Mouse (Mus musculus) heart, embryonic 10.5 days (tissue): Measurements from ENCODE around the gene Yars. TPM values are rescaled to one million over a fixed set of nuclear protein-coding genes. Genes with fewer than 3 reads are reported as not detected.
A peak's percentile ranks its signal among the peaks of the same experiment; 100 is the strongest.
"Not testable (repeated sequence)": the region's sequence is repeated elsewhere in the genome, so short reads cannot be mapped to it uniquely, and the experiment has no call there.

Experiments
- DNase-seq: peaks from one replicate; pipeline ENCODE4 v3.0.0-alpha.2; 2017; ENCODE audit warnings: low spot score
- H3K27ac ChIP-seq: fragments of 300-500 bp; sonication (generic); 2 replicates; pipeline ENCODE4 v1.5.1; 2016; ENCODE audit warnings: mild to moderate bottlenecking
- H3K27me3 ChIP-seq: fragments of 300-500 bp; sonication (generic); 2 replicates; pipeline ENCODE4 v1.6.1; 2016; ENCODE audit warnings: mild to moderate bottlenecking; ENCODE audit not compliant: poor library complexity, insufficient read depth, severe bottlenecking
- H3K36me3 ChIP-seq: fragments of 300-500 bp; sonication (generic); 2 replicates; pipeline ENCODE4 v1.6.1; 2016; ENCODE audit warnings: mild to moderate bottlenecking, moderate library complexity
- H3K4me1 ChIP-seq: fragments of 300-500 bp; sonication (generic); 2 replicates; pipeline ENCODE4 v1.6.1; 2016; ENCODE audit warnings: mild to moderate bottlenecking
- H3K4me3 ChIP-seq: fragments of 300-500 bp; sonication (generic); 2 replicates; pipeline ENCODE4 v1.5.1; 2016; ENCODE audit warnings: mild to moderate bottlenecking, moderate library complexity
- H3K9me3 ChIP-seq: fragments of 300-500 bp; sonication (generic); 2 replicates; pipeline ENCODE4 v1.6.1; 2016; ENCODE audit warnings: mild to moderate bottlenecking, moderate library complexity
- WGBS: fragments of 180-500 bp; shearing (Covaris S2); methylation state at CpG from one replicate; pipeline ENCODE4 v1.1.7; 2016; 5-methylcytosine and 5-hydroxymethylcytosine counted together
- polyA plus RNA-seq: library from polyadenylated mRNA; unstranded; fragments of >200 nt; fragmentation: Nextera tagmentation; extraction: Ambion mirVana; gene quantifications from 2 replicates; pipeline ENCODE4 v1.2.1, GENCODE M21; 2016

Gene Yars
- polyA plus RNA-seq, 1 experiment from 2014 or later, result 84.8 TPM

DNA sequence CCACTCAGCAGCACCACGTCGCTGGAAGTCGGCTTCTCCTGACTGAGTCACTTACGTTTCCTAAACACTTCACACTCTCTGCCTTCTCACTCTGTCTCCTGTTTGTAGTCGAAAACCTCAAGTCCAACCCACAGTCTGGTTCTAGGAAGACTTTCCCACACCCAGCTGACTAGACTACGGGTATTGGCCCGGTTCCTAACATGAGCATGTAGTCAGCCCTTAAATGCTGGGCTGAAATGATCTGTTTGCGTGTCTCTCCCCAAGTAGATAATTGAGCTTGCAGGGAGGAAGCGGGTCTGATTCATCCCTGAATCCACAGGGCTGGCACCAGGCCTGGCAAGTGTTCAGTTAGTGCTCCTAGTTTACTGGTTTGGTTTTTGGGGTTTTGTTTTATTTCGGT lies 15.1 kb downstream of the Yars start:
- no peak overlapping the region for H3K4me3 ChIP-seq
- no peaks in the 10 kb centered on the region for H3K4me1 ChIP-seq
- DNase-seq, result no peak
- peaks cover 94% of the 10 kb centered on the region for H3K36me3 ChIP-seq
- H3K27ac ChIP-seq, result no peak overlapping the region
- no peaks in the 10 kb centered on the region for H3K27me3 ChIP-seq
- WGBS, result 95% methylated on average over 10 of the region's 10 CpGs
- H3K9me3 ChIP-seq, result no peaks in the 10 kb centered on the region

DNA sequence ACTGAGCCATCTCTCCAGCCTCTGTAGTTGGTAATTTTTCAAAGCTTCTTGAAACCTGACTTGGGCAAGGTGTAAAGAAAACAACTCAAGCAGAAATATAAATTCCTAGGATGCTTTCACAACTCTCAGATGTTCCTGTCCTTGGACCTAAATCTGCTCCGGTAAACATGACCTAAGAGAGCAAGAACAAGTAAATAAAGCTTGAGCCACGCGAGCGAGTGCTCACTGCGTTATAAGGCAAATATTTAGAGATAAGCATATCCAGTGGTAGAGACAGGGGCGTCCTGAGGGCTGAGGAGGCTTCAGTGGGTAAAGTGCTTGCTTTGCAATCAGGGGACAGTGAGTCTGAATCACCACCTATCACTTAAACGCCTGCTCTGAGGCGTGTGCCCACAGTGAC lies 17.2 kb downstream of the Yars start:
- 89% methylated on average over 8 of the region's 8 CpGs for WGBS
- Histone ChIP-seq H3K4me3 (no peak overlapping the region), H3K36me3 (peaks cover 94% of the 10 kb centered on the region), H3K27me3 (no peaks in the 10 kb centered on the region), H3K27ac (no peak overlapping the region), H3K9me3 (no peaks in the 10 kb centered on the region), H3K4me1 (no peaks in the 10 kb centered on the region)
- DNase-seq, result no peak

DNA sequence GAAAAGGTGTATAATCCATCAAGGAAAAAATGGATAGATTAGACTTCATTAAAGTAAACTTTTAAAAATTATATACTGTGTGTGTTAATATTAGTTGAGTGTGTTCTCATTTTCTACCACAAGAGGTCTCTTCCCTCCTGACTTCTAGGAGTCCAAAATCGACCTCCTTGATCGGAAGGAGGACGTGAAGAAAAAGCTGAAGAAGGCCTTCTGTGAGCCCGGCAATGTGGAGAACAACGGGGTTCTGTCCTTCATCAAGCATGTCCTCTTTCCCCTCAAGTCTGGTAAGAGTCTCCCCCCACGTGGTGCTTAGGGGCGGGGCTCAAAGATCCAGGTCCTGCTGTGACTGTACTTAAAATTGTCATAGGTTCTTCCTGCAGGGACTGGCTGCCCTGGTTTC lies 19.9 kb downstream of the Yars start:
- Histone ChIP-seq H3K9me3 (no peaks in the 10 kb centered on the region), H3K4me3 (no peak overlapping the region), H3K36me3 (peaks cover 92% of the 10 kb centered on the region), H3K27me3 (0 out of 2 replicates have a peak, but pooled peaks cover under 1% of the 10 kb centered on the region), H3K27ac (no peak overlapping the region), H3K4me1 (no peaks in the 10 kb centered on the region)
- 70% methylated on average over 7 of the region's 7 CpGs for WGBS
- no peak for DNase-seq

DNA sequence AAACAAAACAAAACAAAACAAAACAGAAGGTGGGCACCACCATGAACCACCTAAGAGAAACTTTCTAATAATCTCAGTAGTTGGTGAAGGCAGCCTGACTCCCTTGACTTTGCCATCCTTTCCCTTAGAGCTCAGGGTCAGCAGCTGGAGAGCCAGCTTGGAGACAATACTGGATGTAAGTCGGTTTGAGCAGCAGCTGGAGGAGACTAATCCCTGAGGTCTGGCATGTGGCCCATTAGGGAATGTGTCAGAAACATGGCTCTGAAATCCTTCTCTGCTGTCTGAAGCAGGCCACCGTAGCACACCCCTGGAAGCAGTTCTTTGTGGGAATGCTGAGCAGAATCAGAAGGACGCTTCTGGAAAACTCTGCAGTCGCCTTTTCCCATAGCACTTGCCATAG lies 21.9 kb downstream of the Yars start:
- Histone ChIP-seq H3K36me3 (peaks cover 94% of the 10 kb centered on the region), H3K4me1 (no peaks in the 10 kb centered on the region), H3K4me3 (no peak overlapping the region), H3K27me3 (peaks cover 13% of the 10 kb centered on the region), H3K27ac (no peak overlapping the region), H3K9me3 (no peaks in the 10 kb centered on the region)
- WGBS, result 86% methylated on average over 4 of the region's 4 CpGs
- no peak for DNase-seq

DNA sequence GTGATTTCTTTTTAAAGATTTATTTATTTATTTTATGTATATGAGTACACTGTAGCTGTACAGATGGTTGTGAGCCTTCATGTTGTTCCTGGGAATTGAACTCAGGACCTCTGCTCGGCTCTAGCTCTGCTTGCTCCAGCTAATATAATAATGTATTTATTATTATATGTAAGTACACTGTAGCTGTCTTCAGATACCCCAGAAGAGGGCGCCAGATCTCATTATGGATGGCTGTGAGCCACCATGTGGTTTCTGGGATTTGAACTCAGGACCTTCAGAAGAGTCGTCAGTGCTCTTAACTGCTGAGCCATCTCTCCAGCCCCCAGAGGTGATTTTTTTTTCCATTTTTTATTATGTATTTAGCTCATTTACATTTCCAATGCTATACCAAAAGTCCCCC lies 22.9 kb downstream of the Yars start:
- DNase-seq, result not testable (repeated sequence)
- WGBS, result 76% methylated on average over 3 of the region's 3 CpGs

DNA sequence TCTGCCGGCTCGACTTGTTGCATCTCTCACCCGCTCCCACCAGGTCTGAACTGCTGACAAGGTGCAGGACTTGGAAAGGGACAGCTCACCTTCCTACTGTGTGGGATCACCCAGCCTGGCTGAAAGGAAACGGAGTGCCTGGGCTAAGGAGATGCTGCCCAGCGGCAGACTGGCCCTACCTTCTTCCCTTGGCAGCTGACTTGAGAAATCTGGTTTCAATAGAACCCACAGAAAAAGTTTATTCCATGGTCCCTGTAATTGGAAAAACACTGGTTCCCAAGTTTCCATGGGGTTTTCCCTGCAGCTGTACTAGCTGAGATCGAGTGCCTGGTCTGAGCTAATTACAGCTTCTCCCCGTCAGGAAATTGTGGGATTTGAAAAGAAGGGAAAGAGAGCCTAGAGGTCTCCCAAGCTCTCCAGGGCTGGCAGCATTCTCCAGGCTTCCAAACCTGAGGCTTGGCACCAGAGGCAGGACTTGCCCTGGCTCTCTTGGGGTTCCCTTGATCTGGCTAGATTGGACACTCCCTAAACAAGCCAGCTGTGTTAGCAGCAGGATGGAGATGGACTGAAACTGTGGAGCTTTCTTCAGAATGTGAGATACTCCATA lies 29.1 kb downstream of the Yars start:
- DNase-seq, result no peak
- peaks cover 83% of the 10 kb centered on the region for H3K27me3 ChIP-seq
- 80% methylated on average over 7 of the region's 7 CpGs for WGBS
- no peak overlapping the region for H3K27ac ChIP-seq
- H3K9me3 ChIP-seq, result no peaks in the 10 kb centered on the region
- H3K4me1 ChIP-seq, result peaks cover 29% of the 10 kb centered on the region
- H3K36me3 ChIP-seq, result peaks cover 83% of the 10 kb centered on the region
- H3K4me3 ChIP-seq, result no peak overlapping the region

More for the DNA sequence above, 22.9 kb downstream of the Yars start:
- not testable (repeated sequence) for H3K27ac ChIP-seq, H3K4me1 ChIP-seq, H3K9me3 ChIP-seq, H3K4me3 ChIP-seq
- H3K36me3 ChIP-seq, result peaks cover 94% of the 10 kb centered on the region
- peaks cover 22% of the 10 kb centered on the region for H3K27me3 ChIP-seq

DNA sequence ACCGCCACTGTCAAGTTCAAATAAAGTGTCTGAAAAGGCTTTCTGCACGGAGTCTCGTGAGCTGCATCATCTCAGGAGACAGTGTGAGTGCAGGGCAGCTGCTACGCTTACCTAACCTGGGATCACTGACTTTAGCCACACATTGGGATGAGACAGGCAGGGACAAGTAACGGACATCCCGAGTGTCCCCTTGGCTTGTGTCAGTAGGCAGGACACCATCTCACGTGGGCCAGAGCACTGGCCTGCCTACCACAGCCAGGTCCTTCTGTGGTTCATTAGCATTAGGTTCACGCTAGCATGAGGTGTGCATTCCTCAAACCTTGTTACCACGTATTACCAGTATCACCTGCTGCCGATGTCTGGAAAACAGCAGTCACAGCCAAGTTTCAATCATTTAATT lies 29.6 kb downstream of the Yars start:
- Histone ChIP-seq H3K27me3 (peaks cover 89% of the 10 kb centered on the region), H3K4me3 (no peak overlapping the region), H3K27ac (no peak overlapping the region), H3K9me3 (no peaks in the 10 kb centered on the region), H3K36me3 (peaks cover 79% of the 10 kb centered on the region), H3K4me1 (peaks cover 34% of the 10 kb centered on the region)
- DNase-seq, result no peak
- 88% methylated on average over 10 of the region's 10 CpGs for WGBS

DNA sequence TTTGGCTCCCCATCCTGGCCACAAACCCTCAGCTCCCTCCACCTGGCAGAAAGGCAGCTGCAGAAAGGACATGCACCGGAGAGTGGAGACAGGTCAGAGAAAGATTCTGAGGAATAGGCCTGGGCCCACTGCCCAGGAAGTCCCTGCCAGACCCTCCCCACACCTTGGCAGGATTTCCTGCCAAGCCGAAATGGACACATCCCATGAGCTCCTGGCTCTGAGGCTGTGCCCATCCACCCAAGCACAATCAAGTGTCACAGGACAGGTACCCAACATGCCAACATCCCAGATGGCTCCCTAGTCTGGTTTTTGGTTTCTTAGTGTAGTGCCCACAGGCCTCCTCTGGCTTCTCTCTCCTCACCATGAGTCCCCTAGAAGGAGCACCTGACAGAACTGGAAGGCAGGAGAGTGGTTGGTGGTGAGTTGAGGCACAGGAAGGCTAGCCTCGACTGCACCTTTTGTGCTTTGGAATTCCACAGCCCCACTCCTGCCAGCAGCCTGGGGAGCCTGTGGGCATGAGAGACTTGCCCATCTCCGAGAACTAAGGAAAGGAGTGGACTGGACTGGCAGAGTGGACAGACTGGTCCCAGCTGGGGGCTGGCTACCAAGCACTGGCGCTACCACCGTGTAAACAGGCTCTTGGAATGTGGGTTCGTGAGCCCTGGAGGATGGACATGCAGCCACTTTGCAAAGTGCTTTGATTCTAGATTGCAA lies 31.0 kb downstream of the Yars start:
- Histone ChIP-seq H3K4me3 (no peak overlapping the region), H3K36me3 (peaks cover 66% of the 10 kb centered on the region), H3K9me3 (no peaks in the 10 kb centered on the region), H3K27ac (no peak overlapping the region), H3K27me3 (peaks cover 94% of the 10 kb centered on the region), H3K4me1 (peaks cover 36% of the 10 kb centered on the region)
- DNase-seq, result no peak
- WGBS, result 60% methylated on average over 7 of the region's 7 CpGs

DNA sequence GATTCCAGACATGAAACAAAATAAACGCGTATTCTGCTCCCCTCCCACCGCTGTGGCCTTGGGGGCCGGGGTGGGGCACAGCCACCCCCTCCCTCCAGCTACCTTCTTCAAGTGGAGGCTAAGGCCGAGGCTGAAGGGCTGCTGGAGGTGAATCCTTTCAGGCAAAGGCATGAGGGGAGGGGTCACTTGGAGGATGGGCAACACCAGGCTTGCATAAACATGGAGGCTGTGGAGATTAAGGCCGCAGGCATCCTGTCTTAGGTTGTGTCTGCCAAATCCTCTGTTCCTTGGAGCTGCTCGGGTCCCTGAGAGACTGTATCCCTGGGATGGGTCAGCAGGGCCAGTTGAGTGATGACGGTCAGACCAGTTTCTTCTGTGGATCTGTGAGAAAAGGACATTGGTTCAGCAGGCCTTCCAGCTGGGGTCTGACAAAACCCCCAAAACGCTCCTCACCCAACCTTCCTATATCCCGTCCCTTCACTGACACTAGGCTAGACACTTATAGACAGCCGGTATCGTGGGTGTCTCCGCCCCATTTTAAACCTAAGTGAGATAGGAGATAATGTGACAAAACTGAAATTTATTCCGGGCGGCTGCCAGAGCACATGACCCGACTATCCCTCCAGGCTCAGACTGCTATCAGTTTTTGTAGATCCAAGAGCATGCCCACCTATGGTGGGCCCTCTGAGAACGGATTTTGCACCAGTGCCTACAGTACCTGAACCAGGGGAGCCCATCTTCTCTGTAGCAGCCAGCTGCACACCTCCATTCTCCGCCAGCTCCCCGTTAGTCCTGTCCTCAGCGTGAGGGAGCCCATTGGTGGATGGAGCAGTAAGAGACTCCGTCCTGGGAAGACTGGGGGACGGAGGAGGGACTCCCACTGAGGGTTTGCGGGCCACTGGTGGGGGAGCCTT lies 31.8 kb downstream of the Yars start:
- 53% methylated on average over 23 of the region's 23 CpGs for WGBS
- Histone ChIP-seq H3K36me3 (peaks cover 57% of the 10 kb centered on the region), H3K4me1 (peaks cover 44% of the 10 kb centered on the region), H3K4me3 (no peak overlapping the region), H3K27me3 (peaks cover 98% of the 10 kb centered on the region), H3K9me3 (no peaks in the 10 kb centered on the region), H3K27ac (no peak overlapping the region)
- no peak for DNase-seq

DNA sequence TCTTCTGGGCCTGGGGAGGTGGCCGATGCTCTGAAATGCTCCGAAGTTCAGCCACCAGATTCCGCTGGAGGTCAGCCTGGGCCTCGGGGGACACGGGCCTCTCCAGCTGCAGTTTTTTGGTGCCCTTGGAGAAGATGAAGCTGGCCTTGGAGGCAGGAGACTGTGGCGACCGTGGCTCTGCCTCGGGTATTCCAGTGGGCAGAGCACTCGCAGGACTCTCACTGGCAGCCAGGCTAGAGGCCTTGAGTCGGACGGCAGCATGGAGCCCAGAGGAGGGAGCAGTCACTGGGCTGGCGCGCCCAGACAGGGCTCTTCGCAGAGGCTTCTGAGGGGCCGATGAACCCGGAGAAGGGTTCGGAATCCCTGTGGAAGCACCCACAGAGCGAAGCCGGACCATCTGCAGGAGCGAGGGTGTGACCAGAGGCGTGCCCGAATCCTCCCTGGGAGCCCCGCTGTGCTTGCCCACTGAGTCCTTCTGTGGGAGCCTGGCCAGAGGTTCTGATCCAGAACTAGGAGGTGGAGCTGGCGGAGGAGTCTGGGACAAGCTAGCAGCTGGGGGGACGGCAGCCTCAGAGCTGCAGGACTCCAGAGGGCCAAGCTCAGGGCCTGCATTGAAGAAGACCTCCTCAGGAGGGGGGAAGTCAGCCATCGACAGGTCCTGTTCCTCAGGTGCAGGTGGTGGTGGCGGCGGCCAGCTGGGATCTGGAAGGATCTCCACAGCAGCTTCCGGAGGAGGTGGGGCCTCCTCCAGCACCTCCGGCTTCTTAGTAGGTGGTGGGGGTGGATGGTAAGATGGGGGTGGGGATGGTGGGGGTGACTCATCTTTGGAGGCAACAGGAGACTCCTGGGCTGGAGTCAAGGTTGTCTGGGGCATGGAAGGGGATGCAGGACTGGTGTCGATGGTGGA lies 32.7 kb downstream of the Yars start:
- H3K27ac ChIP-seq, result no peak overlapping the region
- H3K4me3 ChIP-seq, result no peak overlapping the region
- H3K9me3 ChIP-seq, result no peaks in the 10 kb centered on the region
- no peak for DNase-seq
- peaks cover 98% of the 10 kb centered on the region for H3K27me3 ChIP-seq
- peaks cover 48% of the 10 kb centered on the region for H3K36me3 ChIP-seq
- H3K4me1 ChIP-seq, result peaks cover 53% of the 10 kb centered on the region
- 39% methylated on average over 31 of the region's 31 CpGs for WGBS

DNA sequence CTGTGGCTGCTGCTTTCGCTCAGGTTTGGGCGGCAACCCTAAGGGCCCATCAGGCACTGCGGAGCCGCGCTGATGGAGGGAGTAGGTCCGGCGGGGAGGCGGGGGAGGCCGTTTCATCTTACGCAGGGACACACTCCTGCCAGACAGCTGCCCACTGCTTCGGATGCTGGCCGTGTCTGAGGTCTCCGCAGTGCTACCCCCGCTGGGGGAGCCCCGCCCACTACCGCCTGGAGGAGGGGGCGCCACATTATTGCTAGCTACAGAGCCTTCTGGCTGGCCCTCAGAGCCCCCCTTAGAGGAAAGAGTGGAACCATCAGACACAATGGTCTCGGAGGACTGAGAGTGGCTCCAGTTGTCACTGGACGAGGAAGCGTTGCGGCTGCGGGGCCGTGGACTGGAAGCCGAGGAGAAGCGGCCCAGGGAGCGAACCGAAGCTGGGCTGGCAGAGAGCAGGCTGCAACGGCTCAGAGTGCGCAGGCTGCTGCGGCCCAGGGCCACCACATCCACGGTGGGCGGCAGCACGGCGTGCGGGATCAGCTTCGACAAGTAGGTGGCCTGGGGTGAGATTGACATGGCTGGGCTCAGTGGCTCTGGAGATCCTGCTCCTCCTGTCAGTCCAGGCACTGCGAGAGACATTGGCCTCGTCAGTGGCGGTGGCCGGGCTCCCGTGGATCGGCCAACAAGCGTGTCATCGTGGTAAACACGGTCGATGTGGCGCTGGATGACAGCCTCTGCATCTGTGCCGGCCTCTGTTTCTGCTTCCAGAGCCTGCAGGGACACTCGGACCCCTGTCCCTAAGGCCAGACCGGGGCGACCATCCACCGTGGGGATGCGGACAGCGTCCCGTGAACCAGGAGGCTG lies 34.1 kb downstream of the Yars start:
- DNase-seq, result no peak

More for the DNA sequence above, 34.1 kb downstream of the Yars start:
- Histone ChIP-seq H3K4me3 (peak overlapping the region; percentile 54), H3K9me3 (no peaks in the 10 kb centered on the region), H3K4me1 (peaks cover 64% of the 10 kb centered on the region), H3K36me3 (peaks cover 34% of the 10 kb centered on the region), H3K27ac (0 out of 2 replicates have a peak overlapping the region, but pooled peaks have one; percentile 17), H3K27me3 (peaks cover 100% of the 10 kb centered on the region)
- WGBS, result 24% methylated on average over 55 of the region's 55 CpGs
